Mouse (Mus musculus) neutrophil, adult 5-6 weeks (primary cell): ENCODE measurements around the gene Gm26938. TPM values are rescaled to one million over a fixed set of nuclear protein-coding genes. Genes with fewer than 3 reads are reported as not detected.

Experiments
- ATAC-seq: fragments of 151-379, 151-347 bp; 2 replicates; pipeline ENCODE4 v1.8.0; 2017; ENCODE audit warnings: mild to moderate bottlenecking, moderate TSS enrichment; ENCODE audit not compliant: insufficient number of reproducible peaks, poor library complexity, low FRiP score, severe bottlenecking; ENCODE audit errors: extremely low read depth
- total RNA-seq: library from RNA; stranded (forward); fragments of 200-1000 nt; gene quantifications from 2 replicates; pipeline ENCODE4 v1.2.3, GENCODE M21; 2017

The Gm26938 gene
- total RNA-seq, 1 experiment from 2014 or later, result not detected

- no peak for ATAC-seq
Measured at GRCm38 (mm10) chr5:139818056-139818455, 8.2 kb downstream of the Gm26938 start.

GRCm38 (mm10) chr5:139817292-139817691 is 8.9 kb downstream of the Gm26938 start:
- no peak; the same call in 1 of the 2 replicates for ATAC-seq

- ATAC-seq, result no peak
Measured at GRCm38 (mm10) chr5:139816445-139816844, 9.8 kb downstream of the Gm26938 start.

- ATAC-seq, result no peak
Measured at GRCm38 (mm10) chr5:139815964-139816363, 10.2 kb downstream of the Gm26938 start.

- ATAC-seq, result no peak
Measured at GRCm38 (mm10) chr5:139813963-139814381, 12.2 kb downstream of the Gm26938 start.

GRCm38 (mm10) chr5:139813126-139813490 is 13.1 kb downstream of the Gm26938 start:
- ATAC-seq, result no peak

- ATAC-seq, result no peak
Measured at GRCm38 (mm10) chr5:139812398-139813125, 13.6 kb downstream of the Gm26938 start.

- ATAC-seq, result no peak
Measured at GRCm38 (mm10) chr5:139811677-139812397, 14.4 kb downstream of the Gm26938 start.

GRCm38 (mm10) chr5:139809397-139809796 is 16.8 kb downstream of the Gm26938 start:
- no peak for ATAC-seq

GRCm38 (mm10) chr5:139805924-139806323 is 20.3 kb downstream of the Gm26938 start:
- ATAC-seq, result no peak

- no peak for ATAC-seq
Measured at GRCm38 (mm10) chr5:139804573-139805111, 21.6 kb downstream of the Gm26938 start.

- no peak for ATAC-seq
Measured at GRCm38 (mm10) chr5:139804107-139804551, 22.1 kb downstream of the Gm26938 start.

- no peak for ATAC-seq
Measured at GRCm38 (mm10) chr5:139803601-139804102, 22.6 kb downstream of the Gm26938 start.

- ATAC-seq, result no peak
Measured at GRCm38 (mm10) chr5:139803165-139803564, 23.0 kb downstream of the Gm26938 start.

- no peak for ATAC-seq
Measured at GRCm38 (mm10) chr5:139801880-139802279, 24.3 kb downstream of the Gm26938 start.

GRCm38 (mm10) chr5:139801231-139801630 is 25.0 kb downstream of the Gm26938 start:
- ATAC-seq, result no peak

- no peak for ATAC-seq
Measured at GRCm38 (mm10) chr5:139799801-139800590, 26.2 kb downstream of the Gm26938 start.

- ATAC-seq, result no peak
Measured at GRCm38 (mm10) chr5:139799041-139799440, 27.2 kb downstream of the Gm26938 start.
